Mouse (Mus musculus) liver, adult (tissue): ENCODE data around the gene Flnc.

ENCODE experiments used
- GATA4 ChIP-seq: IDR thresholded peaks from 2 replicates; pipeline ENCODE4 v1.6.1; 2014; ENCODE audit warnings: mild to moderate bottlenecking, low read length; ENCODE audit not compliant: insufficient replicate concordance

The Flnc gene

GRCm38 (mm10) chr6:29428171-29428570, 4.9 kb upstream of the Flnc start:
- no peak for TF ChIP-seq GATA4

DNA sequence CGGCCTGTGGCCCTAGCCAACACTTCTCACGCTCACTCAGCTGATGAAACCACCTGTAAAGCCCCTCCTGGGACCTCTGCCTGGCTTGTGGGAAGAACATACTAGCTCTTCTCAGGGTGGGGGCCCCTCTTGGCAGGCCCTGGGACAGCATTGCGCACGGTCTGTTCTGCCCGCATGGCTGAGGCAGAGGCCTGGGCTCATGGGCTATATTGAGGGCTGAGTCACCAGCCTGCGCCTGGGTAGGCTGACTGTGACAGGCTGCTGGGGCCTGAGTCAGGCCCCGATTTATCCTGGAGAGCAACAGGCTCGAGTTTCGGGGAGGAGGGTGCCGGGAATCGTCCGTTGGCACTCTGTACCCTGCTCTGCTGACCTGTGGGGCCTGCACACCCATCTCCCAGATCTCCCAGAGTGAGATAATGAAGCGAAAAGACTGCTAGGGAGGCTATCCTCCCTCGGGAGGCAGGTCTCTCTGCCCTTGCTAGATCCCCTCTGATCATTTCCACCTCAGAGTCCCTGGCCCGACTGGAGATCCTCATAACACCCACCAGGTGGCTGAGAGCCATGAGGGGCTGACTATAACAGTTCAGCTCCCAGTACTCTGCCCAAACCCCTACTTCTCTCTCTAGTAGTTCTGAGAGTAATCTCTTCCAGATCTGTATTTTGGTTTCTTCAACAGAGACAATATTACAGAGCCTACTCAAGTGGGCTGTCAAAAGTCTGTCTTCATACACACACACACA, 2.2 kb upstream of the Flnc start:
- TF ChIP-seq GATA4 = no peak

DNA sequence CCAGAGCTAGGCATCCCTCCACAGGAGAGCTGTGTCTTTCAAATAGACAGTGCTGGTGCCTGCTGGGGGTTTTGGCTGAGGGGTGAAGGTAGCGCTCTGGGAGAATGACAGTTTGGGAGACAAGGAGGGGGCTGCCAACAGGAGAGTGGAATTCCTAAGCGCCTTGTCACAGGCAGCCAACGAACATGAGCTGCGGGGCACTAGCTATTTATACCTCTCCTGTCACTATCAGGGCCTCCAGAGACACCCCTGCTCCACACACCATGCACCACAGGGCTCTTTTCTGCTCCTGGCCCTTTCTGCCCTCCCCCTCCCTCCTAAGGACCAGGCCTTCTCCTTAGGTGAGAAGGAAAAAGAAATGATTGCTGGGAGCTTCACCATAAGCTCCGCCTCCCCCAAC, 1.6 kb upstream of the Flnc start:
- TF ChIP-seq GATA4 = no peak

DNA sequence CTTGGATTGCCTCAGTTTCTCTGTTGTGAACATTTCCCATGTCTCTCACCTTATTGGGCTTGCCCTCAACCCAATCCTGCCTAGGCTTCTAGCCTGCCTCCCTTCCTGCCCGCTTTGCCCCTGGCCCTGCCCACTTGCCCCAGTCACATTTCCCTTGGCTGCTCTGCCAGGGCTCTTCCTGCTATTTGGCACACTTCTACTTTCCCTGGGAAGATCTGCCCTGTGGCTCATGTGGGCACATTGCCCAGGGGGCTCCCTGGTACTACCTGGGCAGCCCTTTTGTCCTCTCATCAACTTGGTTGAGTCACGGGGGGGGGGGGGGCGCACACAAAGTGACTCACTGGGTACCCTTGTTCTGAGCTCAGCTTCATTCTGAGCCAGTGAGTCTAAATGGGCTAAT, 900 bp upstream of the Flnc start:
- no peak for TF ChIP-seq GATA4

DNA sequence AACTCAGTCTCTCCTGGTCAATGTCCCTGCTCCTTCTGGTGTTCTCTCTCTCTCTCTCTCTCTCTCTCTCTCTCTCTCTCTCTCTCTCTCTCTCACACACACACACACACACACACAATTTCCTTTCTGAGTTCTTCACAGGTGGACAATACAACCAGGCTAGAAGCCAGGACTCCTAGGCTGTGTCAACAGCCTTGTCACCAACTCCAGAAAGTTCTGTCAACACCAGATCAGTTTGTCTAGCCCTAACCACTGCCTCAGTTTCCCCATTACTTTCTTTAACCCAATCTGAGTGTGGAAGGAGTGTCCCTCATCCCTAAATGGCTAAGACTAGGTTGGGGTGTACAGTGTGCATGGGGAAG, 399 bp upstream of the Flnc start:
- no peak for TF ChIP-seq GATA4

DNA sequence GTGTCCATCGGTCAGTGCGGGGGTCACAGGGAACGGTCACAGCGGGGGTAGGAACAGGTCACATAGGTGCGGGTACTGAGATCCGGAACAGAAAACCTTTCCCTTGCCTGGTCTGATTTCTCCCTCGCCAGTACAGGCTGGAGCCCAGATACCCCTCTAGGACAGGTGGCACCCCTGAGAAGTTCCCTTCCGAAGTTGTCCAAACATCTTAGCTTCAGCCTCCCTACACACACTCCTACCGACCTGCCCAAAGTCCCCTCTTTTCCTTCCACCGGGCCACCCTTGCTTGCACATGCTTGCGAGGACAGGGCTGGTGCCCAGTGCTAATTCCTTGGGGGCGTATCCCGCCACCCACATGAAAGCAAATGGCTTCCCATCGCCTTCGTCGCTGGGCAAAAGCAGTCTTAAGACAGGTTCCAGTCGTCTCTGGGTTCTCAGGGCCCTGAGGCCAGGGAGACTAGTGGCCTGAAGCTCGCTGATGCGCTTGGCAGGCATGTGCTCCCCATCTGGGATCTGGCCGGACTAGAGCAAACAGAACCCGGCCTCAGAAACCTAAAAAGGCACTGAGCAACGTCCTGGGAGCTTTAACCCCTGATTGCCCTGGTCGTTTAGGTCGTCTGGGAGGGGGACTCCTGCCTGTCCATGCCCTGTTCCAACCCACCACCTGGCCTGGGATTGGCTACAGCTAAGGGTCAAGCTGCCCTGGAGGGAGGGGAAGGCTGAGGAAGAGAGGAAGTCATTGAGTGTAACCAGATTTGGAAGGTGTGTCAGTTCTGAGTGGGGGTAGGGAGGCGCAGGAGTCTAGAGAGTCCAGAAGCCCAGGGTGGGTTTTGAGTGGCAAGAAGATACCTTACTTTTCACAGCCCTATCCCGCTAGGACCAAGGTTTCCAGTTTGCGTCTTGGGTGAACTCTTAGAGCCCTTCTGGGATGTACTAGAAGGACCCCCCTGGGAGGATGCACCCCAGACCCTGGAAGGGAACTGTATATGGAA, 1.0 kb downstream of the Flnc start:
- no peak for TF ChIP-seq GATA4

GRCm38 (mm10) chr6:29434911-29435691, 2.0 kb downstream of the Flnc start:
- no peak for TF ChIP-seq GATA4

DNA sequence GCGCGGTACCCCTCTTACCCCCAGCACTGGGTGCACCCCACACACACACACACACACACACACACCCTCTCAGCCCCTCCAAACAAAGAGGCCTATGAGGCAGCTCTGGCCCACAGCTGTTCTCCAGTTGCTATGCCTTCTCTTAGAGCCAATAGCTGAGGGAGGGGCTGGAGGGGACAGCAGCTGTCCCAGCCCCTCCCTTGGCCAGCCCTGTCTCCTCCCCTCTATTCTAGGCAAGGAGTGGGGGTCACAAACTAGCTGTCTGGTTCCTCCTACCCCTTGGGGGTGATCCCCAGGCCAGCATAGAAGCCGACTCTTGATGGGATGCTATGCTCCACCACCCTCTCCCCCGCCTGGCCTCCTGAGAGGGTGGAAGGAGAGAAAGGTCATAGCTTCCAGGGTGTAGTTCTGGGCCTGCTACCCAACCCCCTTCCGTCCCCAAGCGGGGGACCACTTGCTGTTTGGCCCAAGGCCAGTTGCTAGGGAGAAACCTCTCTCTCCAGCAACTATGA, 2.9 kb downstream of the Flnc start:
- no peak for TF ChIP-seq GATA4

- no peak for TF ChIP-seq GATA4
These were observed 3.4 kb downstream of the Flnc start for GRCm38 (mm10) chr6:29436461-29436934.

DNA sequence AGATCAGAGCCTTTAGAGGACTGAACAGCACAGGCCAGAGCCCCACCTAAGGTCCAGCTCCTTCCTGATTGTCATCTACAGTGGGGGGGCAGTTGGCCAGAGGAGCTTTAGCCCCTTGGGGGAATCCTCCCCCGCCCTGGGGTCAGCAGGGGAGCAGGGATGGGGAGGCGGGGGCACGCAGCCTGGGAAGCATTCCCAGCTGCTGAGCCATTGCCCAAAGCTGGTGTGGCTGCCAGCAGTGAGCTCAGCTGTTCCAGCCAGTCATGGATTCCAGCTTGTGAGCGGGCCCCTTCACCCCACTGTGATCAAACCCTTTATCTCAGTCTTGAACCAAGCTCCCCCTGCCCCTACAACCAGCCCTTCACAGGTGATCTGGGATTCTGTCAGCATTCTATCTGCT, 6.2 kb downstream of the Flnc start:
- TF ChIP-seq GATA4 = no peak

DNA sequence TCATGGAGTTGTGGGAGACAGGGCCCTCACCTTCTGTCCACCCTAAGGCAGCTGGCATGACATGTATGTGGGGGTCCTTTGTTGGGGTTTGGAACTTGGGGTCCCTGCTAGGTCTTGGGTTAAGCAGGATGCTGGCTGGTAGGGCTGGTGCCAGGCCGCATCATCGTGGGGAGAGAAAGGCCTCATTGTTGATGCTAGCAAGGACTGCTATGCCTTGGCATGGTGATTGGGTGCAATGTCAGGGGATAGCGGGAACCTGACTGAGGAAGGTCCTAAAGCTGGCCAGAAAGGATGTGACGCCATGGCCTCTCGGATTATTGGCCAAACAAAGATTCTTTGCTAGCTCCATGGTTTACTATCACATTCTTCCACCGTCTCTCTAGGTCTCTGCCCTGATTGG, 6.7 kb downstream of the Flnc start:
- no peak for TF ChIP-seq GATA4

- TF ChIP-seq GATA4 = no peak
These were observed 11.7 kb downstream of the Flnc start for GRCm38 (mm10) chr6:29444773-29445172.

GRCm38 (mm10) chr6:29445354-29445753, 12.3 kb downstream of the Flnc start:
- TF ChIP-seq GATA4 = no peak

GRCm38 (mm10) chr6:29449858-29450257, 16.8 kb downstream of the Flnc start:
- TF ChIP-seq GATA4 = no peak

DNA sequence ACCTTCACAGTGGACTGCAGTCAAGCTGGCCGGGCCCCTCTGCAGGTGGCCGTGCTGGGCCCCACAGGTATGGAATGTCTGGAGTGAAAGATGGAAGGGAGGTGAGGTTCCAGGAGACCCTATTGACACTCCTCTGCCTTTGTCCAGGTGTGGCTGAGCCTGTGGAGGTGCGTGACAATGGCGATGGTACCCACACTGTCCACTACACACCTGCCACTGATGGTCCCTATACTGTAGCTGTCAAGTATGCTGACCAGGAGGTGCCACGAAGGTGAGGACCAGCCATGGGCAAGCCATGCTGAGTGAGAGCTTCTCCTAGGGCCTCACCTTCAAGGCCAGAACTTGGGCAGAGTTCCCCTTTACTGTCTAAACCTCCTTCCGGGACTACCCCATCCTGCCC, 17.6 kb downstream of the Flnc start:
- no peak for TF ChIP-seq GATA4
